In genomic region chr9:44085276-44085675, GRCm38 (mm10) we compare ENCODE assay signal across 8 mouse cellular contexts. TPM values are rescaled to one million over a fixed set of nuclear protein-coding genes. Genes with fewer than 3 reads are reported as not detected.
DNase-seq lines count a peak whose midpoint lies in the region; ATAC-seq and TF ChIP-seq lines count a peak whose summit lies in the region.

No protein-coding gene starts in this region.

- peak overlapping the region; percentile 98 for H3K4me2 ChIP-seq in limb, embryonic 13.5 days (replicated peaks)
- peak overlapping the region; percentile 98 for H3K4me2 ChIP-seq in stomach, postnatal 0 days (replicated peaks; ENCODE audit: low read depth)

- no peaks in the 10 kb centered on the region for H3K9me3 ChIP-seq in megakaryocyte, embryonic 14.5 days
- H3K9me3 ChIP-seq in limb, embryonic 13.5 days = no peaks in the 10 kb centered on the region
- no peaks in the 10 kb centered on the region for H3K9me3 ChIP-seq in stomach, postnatal 0 days (ENCODE audit: control insufficient read depth, low read length)

- H3K4me3 ChIP-seq in megakaryocyte, embryonic 14.5 days (replicated peaks) = peak overlapping the region; percentile 93
- H3K4me3 ChIP-seq in limb, embryonic 13.5 days = peak overlapping the region; percentile 64
- peak overlapping the region; percentile 61 for H3K4me3 ChIP-seq in stomach, postnatal 0 days (ENCODE audit: low read depth, low read length)

- peak overlapping the region; percentile 75 for H3K9ac ChIP-seq in limb, embryonic 13.5 days
- peak overlapping the region; percentile 79 for H3K9ac ChIP-seq in stomach, postnatal 0 days (ENCODE audit: low read length)

- TF ChIP-seq EP300 in stomach, postnatal 0 days (optimal IDR thresholded peaks at IDR 0.05) = no peak

- peaks cover 78% of the 10 kb centered on the region for H3K4me1 ChIP-seq in megakaryocyte, embryonic 14.5 days
- H3K4me1 ChIP-seq in limb, embryonic 13.5 days = peaks cover 72% of the 10 kb centered on the region
- peaks cover 8% of the 10 kb centered on the region; the same call in 1 of the 2 replicates for H3K4me1 ChIP-seq in stomach, postnatal 0 days (replicated peaks; ENCODE audit: control insufficient read depth, insufficient read depth)

- no peak for TF ChIP-seq CTCF in stomach, postnatal 0 days (IDR thresholded peaks at IDR 0.05; ENCODE audit: low read depth)

- H3K27me3 ChIP-seq in megakaryocyte, embryonic 14.5 days (replicated peaks) = peaks cover 55% of the 10 kb centered on the region
- H3K27me3 ChIP-seq in limb, embryonic 13.5 days = peaks cover 52% of the 10 kb centered on the region
- H3K27me3 ChIP-seq in stomach, postnatal 0 days (ENCODE audit: control insufficient read depth, insufficient read depth, low read length) = no peaks in the 10 kb centered on the region

- H3K36me3 ChIP-seq in megakaryocyte, embryonic 14.5 days (replicated peaks; ENCODE audit: low read length) = no peaks in the 10 kb centered on the region
- H3K36me3 ChIP-seq in limb, embryonic 13.5 days = peaks cover 5% of the 10 kb centered on the region; the same call in 1 of the 2 replicates
- no peaks in the 10 kb centered on the region for H3K36me3 ChIP-seq in stomach, postnatal 0 days (ENCODE audit: control insufficient read depth, insufficient read depth, low read length)

- ATAC-seq in megakaryocyte, adult 5-6 weeks (ENCODE audit: poor library complexity, severe bottlenecking) = no peak
- ATAC-seq in limb, embryonic 13.5 days (ENCODE audit: low FRiP score, low read depth) = no peak
- no peak for ATAC-seq in stomach, postnatal 0 days (ENCODE audit: low FRiP score, low TSS enrichment)

- DNase-seq in cerebellum, adult 11 months = peak; percentile 47
- no peak for DNase-seq in cerebellum, postnatal 4 days (ENCODE audit: low spot score in 2 of 2)
- DNase-seq in stomach, postnatal 0 days (ENCODE audit: low spot score) = no peak
- no peak for DNase-seq in layer of hippocampus, adult 11-12 months (ENCODE audit: low spot score)
- no peak for DNase-seq in right cerebral cortex, postnatal 14 days

- H3K27ac ChIP-seq in limb, embryonic 13.5 days = no peak overlapping the region
- peak overlapping the region; percentile 65; the same call in 1 of the 2 replicates for H3K27ac ChIP-seq in stomach, postnatal 0 days (replicated peaks)

- 3% methylated on average over 10 of the region's 10 CpGs for WGBS in limb, embryonic 13.5 days
- WGBS in stomach, postnatal 0 days = 3% methylated on average over 10 of the region's 10 CpGs

RNA-seq across cellular contexts. Expression of gene Mfrp, which starts 16.3 kb away (rescaled TPM):
- not detected in 2 replicates for polyA plus RNA-seq in megakaryocyte, embryonic 14.5 days (2012; ENCODE audit: insufficient read depth, low replicate concordance)
- not detected in 2 replicates for total RNA-seq in megakaryocyte, adult 5-6 weeks (2015)
- 0.24 TPM in 1 of 2 replicates, not detected in the other for total RNA-seq in megakaryocyte, adult 5-6 weeks (2017)
- 0.13 and 0.17 TPM in 2 replicates for polyA plus RNA-seq in limb, embryonic 13.5 days (2015; fragmentation: Nextera tagmentation; extraction: Ambion mirVana)
- polyA plus RNA-seq in stomach, postnatal 0 days (2015; fragmentation: Nextera tagmentation; extraction: Ambion mirVana) = not detected in 2 replicates

RNA-seq across cellular contexts. Expression of gene Usp2, which starts 18.5 kb away (rescaled TPM):
- 1.6 and 3.3 TPM in 2 replicates for polyA plus RNA-seq in megakaryocyte, embryonic 14.5 days (2012; ENCODE audit: insufficient read depth, low replicate concordance)
- total RNA-seq in megakaryocyte, adult 5-6 weeks (2015) = 1.3 and 4.5 TPM in 2 replicates
- 1.1 and 1.3 TPM in 2 replicates for total RNA-seq in megakaryocyte, adult 5-6 weeks (2017)
- polyA plus RNA-seq in limb, embryonic 13.5 days (2015; fragmentation: Nextera tagmentation; extraction: Ambion mirVana) = 14.6 and 14.7 TPM in 2 replicates
- polyA plus RNA-seq in stomach, postnatal 0 days (2015; fragmentation: Nextera tagmentation; extraction: Ambion mirVana) = 11.6 and 20.2 TPM in 2 replicates

RNA-seq across cellular contexts. Expression of gene C1qtnf5, which starts 21.8 kb away (rescaled TPM):
- polyA plus RNA-seq in megakaryocyte, embryonic 14.5 days (2012; ENCODE audit: insufficient read depth, low replicate concordance) = not detected in 2 replicates
- 0.27 TPM in 1 of 2 replicates, not detected in the other for total RNA-seq in megakaryocyte, adult 5-6 weeks (2015)
- total RNA-seq in megakaryocyte, adult 5-6 weeks (2017) = 0.40 TPM in 1 of 2 replicates, not detected in the other
- 2.6 and 3.4 TPM in 2 replicates for polyA plus RNA-seq in limb, embryonic 13.5 days (2015; fragmentation: Nextera tagmentation; extraction: Ambion mirVana)
- polyA plus RNA-seq in stomach, postnatal 0 days (2015; fragmentation: Nextera tagmentation; extraction: Ambion mirVana) = 5.3 and 6.5 TPM in 2 replicates

RNA-seq across cellular contexts. Expression of gene Gm49380, which starts 28.0 kb away (rescaled TPM):
- polyA plus RNA-seq in megakaryocyte, embryonic 14.5 days (2012; ENCODE audit: insufficient read depth, low replicate concordance) = not detected in 2 replicates
- not detected in 2 replicates for total RNA-seq in megakaryocyte, adult 5-6 weeks (2015)
- not detected in 2 replicates for total RNA-seq in megakaryocyte, adult 5-6 weeks (2017)
- polyA plus RNA-seq in limb, embryonic 13.5 days (2015; fragmentation: Nextera tagmentation; extraction: Ambion mirVana) = 0.09 and 0.10 TPM in 2 replicates
- polyA plus RNA-seq in stomach, postnatal 0 days (2015; fragmentation: Nextera tagmentation; extraction: Ambion mirVana) = 0.05 TPM in 1 of 2 replicates, not detected in the other

RNA-seq across cellular contexts. Expression of gene Rnf26, which starts 28.0 kb away (rescaled TPM):
- 4.3 and 22.2 TPM in 2 replicates for polyA plus RNA-seq in megakaryocyte, embryonic 14.5 days (2012; ENCODE audit: insufficient read depth, low replicate concordance)
- 35.9 and 36.7 TPM in 2 replicates for total RNA-seq in megakaryocyte, adult 5-6 weeks (2015)
- 16.3 and 20.9 TPM in 2 replicates for total RNA-seq in megakaryocyte, adult 5-6 weeks (2017)
- 79.6 and 84.1 TPM in 2 replicates for polyA plus RNA-seq in limb, embryonic 13.5 days (2015; fragmentation: Nextera tagmentation; extraction: Ambion mirVana)
- 22.0 and 22.2 TPM in 2 replicates for polyA plus RNA-seq in stomach, postnatal 0 days (2015; fragmentation: Nextera tagmentation; extraction: Ambion mirVana)
